Mouse (Mus musculus) MEL (cell line): ENCODE results near the gene Hoxd10. TPM values are rescaled to one million over a fixed set of nuclear protein-coding genes. Genes with fewer than 3 reads are reported as not detected.

ENCODE experiments used
- DNase-seq: peaks from one replicate; pipeline ENCODE4 v3.0.0; 2011; ENCODE audit warnings: low read depth, low spot score
- H3K27ac ChIP-seq: 2 replicates; pipeline ENCODE4 v1.5.1; 2012; ENCODE audit warnings: low read depth, mild to moderate bottlenecking, control low read depth, low read length, moderate library complexity; ENCODE audit not compliant: control insufficient read depth
- H3K27me3 ChIP-seq, 2 experiments: fragments of 150-350 bp in 1 of 2; sonication (generic) in 1 of 2; 2 replicates each; pipeline ENCODE4 v1.6.1; 2012; ENCODE audit warnings: low read length in 2 of 2, mild to moderate bottlenecking in 2 of 2, improper control_type of control experiment in 1 of 2, moderate library complexity in 1 of 2; ENCODE audit not compliant: insufficient read depth in 2 of 2, control insufficient read depth in 1 of 2
- H3K36me3 ChIP-seq, 2 experiments: 2 replicates each; pipeline ENCODE4 v1.6.1; 2012 to 2014; ENCODE audit warnings: low read length in 2 of 2, improper control_type of control experiment in 1 of 2, inconsistent platforms in 1 of 2, mild to moderate bottlenecking in 1 of 2; ENCODE audit not compliant: insufficient read depth in 2 of 2, control insufficient read depth in 1 of 2
- H3K4me1 ChIP-seq, 2 experiments: fragments of 150-350 bp in 1 of 2; sonication (generic) in 1 of 2; 2 replicates each; pipeline ENCODE4 v1.6.1; 2012; ENCODE audit warnings: low read length in 2 of 2, improper control_type of control experiment in 1 of 2, mild to moderate bottlenecking in 1 of 2; ENCODE audit not compliant: insufficient read depth in 2 of 2, control insufficient read depth in 1 of 2
- H3K4me3 ChIP-seq, 2 experiments: fragments of 150-350 bp in 1 of 2; sonication (generic) in 1 of 2; 2 replicates each; pipeline ENCODE4 v1.5.1; 2012; ENCODE audit warnings: low read depth in 2 of 2, low read length in 2 of 2, mild to moderate bottlenecking in 2 of 2, moderate library complexity in 2 of 2, control low read depth in 1 of 2, improper control_type of control experiment in 1 of 2; ENCODE audit not compliant: control insufficient read depth in 1 of 2, insufficient read depth in 1 of 2
- H3K79me2 ChIP-seq: 2 replicates; pipeline ENCODE4 v1.6.1; 2012; ENCODE audit warnings: mild to moderate bottlenecking, low read length, moderate library complexity; ENCODE audit not compliant: control insufficient read depth, poor library complexity, insufficient read depth
- H3K9ac ChIP-seq: 2 replicates; pipeline ENCODE4 v1.6.1; 2012; ENCODE audit warnings: low read depth, mild to moderate bottlenecking, control low read depth, low read length, moderate library complexity; ENCODE audit not compliant: control insufficient read depth, poor library complexity, severe bottlenecking
- H3K9me3 ChIP-seq: fragments of 150-350 bp; sonication (generic); replicated peaks from 2 replicates; pipeline ENCODE4 v1.6.1; 2012; ENCODE audit warnings: mild to moderate bottlenecking, low read length, improper control_type of control experiment, moderate library complexity; ENCODE audit not compliant: insufficient read depth
- BHLHE40 ChIP-seq: IDR thresholded peaks from 2 replicates; pipeline ENCODE4 v1.6.1; 2012; ENCODE audit warnings: low read depth, mild to moderate bottlenecking, inconsistent platforms, low read length, improper control_type of control experiment, borderline replicate concordance
- CHD1 ChIP-seq: IDR thresholded peaks from 2 replicates; pipeline ENCODE4 v1.6.1; 2012; ENCODE audit warnings: low read depth, mild to moderate bottlenecking, inconsistent platforms, low read length, improper control_type of control experiment
- CTCF ChIP-seq, 3 experiments: IDR thresholded peaks in 2 of 3; conservative IDR thresholded peaks in 1 of 3; 2 replicates each; pipeline ENCODE4 v1.5.1; 2011 to 2012; ENCODE audit warnings: low read length in 3 of 3, low read depth in 2 of 3, mild to moderate bottlenecking in 2 of 3, improper control_type of control experiment in 1 of 3, inconsistent platforms in 1 of 3, mixed read lengths in 1 of 3, moderate library complexity in 1 of 3; ENCODE audit not compliant: control insufficient read depth in 1 of 3, insufficient read depth in 1 of 3, poor library complexity in 1 of 3, severe bottlenecking in 1 of 3
- ELF1 ChIP-seq: IDR thresholded peaks from 2 replicates; pipeline ENCODE4 v1.6.1; 2014; ENCODE audit warnings: low read depth, mild to moderate bottlenecking, inconsistent platforms, low read length, improper control_type of control experiment, moderate library complexity
- ETS1 ChIP-seq: IDR thresholded peaks from 2 replicates; pipeline ENCODE4 v1.6.1; 2012; ENCODE audit warnings: low read depth, mild to moderate bottlenecking, inconsistent platforms, low read length, improper control_type of control experiment, moderate library complexity
- GATA1 ChIP-seq: IDR thresholded peaks from 2 replicates; pipeline ENCODE4 v1.6.1; 2011; ENCODE audit warnings: low read depth, low read length, improper control_type of control experiment
- JUND ChIP-seq: IDR thresholded peaks from 2 replicates; pipeline ENCODE4 v1.6.1; 2011; ENCODE audit warnings: low read depth, mild to moderate bottlenecking, improper control_type of control experiment, low read length
- MAZ ChIP-seq: IDR thresholded peaks from 2 replicates; pipeline ENCODE4 v1.6.1; 2012; ENCODE audit warnings: low read depth, mild to moderate bottlenecking, inconsistent platforms, low read length, improper control_type of control experiment
- MEF2A ChIP-seq: IDR thresholded peaks from 2 replicates; pipeline ENCODE4 v1.6.1; 2014; ENCODE audit warnings: low read depth, mild to moderate bottlenecking, inconsistent platforms, low read length, improper control_type of control experiment; ENCODE audit not compliant: poor library complexity, insufficient replicate concordance, severe bottlenecking; ENCODE audit errors: extremely low read depth
- MYB ChIP-seq: IDR thresholded peaks from 2 replicates; pipeline ENCODE4 v1.6.1; 2011; ENCODE audit warnings: mild to moderate bottlenecking, low read depth, low read length, improper control_type of control experiment
- POLR2AphosphoS2 ChIP-seq: IDR thresholded peaks from 2 replicates; pipeline ENCODE4 v1.6.1; 2011; ENCODE audit warnings: low read length, improper control_type of control experiment
- POLR2AphosphoS5 ChIP-seq: IDR thresholded peaks from 2 replicates; pipeline ENCODE4 v1.6.1; 2012; ENCODE audit warnings: low read depth, borderline replicate concordance, mild to moderate bottlenecking, inconsistent platforms, low read length, moderate library complexity, mixed read lengths
- RAD21 ChIP-seq: IDR thresholded peaks from 2 replicates; pipeline ENCODE4 v1.6.1; 2011; ENCODE audit warnings: mild to moderate bottlenecking, low read depth, low read length, improper control_type of control experiment
- RCOR1 ChIP-seq: IDR thresholded peaks from 2 replicates; pipeline ENCODE4 v1.6.1; 2012; ENCODE audit warnings: low read depth, mild to moderate bottlenecking, inconsistent platforms, low read length, improper control_type of control experiment
- SIN3A ChIP-seq: IDR thresholded peaks from 2 replicates; pipeline ENCODE4 v1.6.1; 2012; ENCODE audit warnings: low read length, improper control_type of control experiment, inconsistent platforms
- SMC3 ChIP-seq: IDR thresholded peaks from 2 replicates; pipeline ENCODE4 v1.6.1; 2011; ENCODE audit warnings: low read depth, low read length, improper control_type of control experiment
- TAL1 ChIP-seq: IDR thresholded peaks from 2 replicates; pipeline ENCODE4 v1.6.1; 2012; ENCODE audit warnings: mild to moderate bottlenecking, inconsistent platforms, low read length, moderate library complexity, mixed read lengths
- TCF12 ChIP-seq: IDR thresholded peaks from 2 replicates; pipeline ENCODE4 v1.6.1; 2014; ENCODE audit warnings: low read depth, mild to moderate bottlenecking, inconsistent platforms, low read length, improper control_type of control experiment, moderate library complexity
- UBTF ChIP-seq: IDR thresholded peaks from 2 replicates; pipeline ENCODE4 v1.6.1; 2012; ENCODE audit warnings: low read depth, mild to moderate bottlenecking, inconsistent platforms, low read length, improper control_type of control experiment, moderate library complexity, borderline replicate concordance; ENCODE audit not compliant: insufficient read depth
- USF1 ChIP-seq: IDR thresholded peaks from 2 replicates; pipeline ENCODE4 v1.6.1; 2014; ENCODE audit warnings: low read depth, mild to moderate bottlenecking, inconsistent platforms, low read length, improper control_type of control experiment, moderate library complexity
- ZNF384 ChIP-seq: IDR thresholded peaks from 2 replicates; pipeline ENCODE4 v1.6.1; 2012; ENCODE audit warnings: low read depth, mild to moderate bottlenecking, inconsistent platforms, low read length, improper control_type of control experiment
- polyA plus RNA-seq, 2 experiments: library from polyadenylated mRNA; stranded (reverse) in 1 of 2; unstranded in 1 of 2; fragments of >175 nt in 1 of 2; fragments of >200 nt in 1 of 2; gene quantifications; 2 replicates each; pipeline versions ENCODE4 v1.2.1 to v1.2.4; 2012; ENCODE audit warnings: low replicate concordance in 2 of 2, low read depth in 1 of 2; ENCODE audit not compliant: insufficient read length in 2 of 2, insufficient read depth in 1 of 2, missing spikeins in 1 of 2
- total RNA-seq: library from RNA; depleted of rRNA; stranded (reverse); fragments of 300-350 nt; gene quantifications from 2 replicates; pipeline ENCODE4 v1.2.3, GENCODE M21; 2012

The Hoxd10 gene
- total and polyA plus RNA-seq, 3 experiments, result not detected

DNA sequence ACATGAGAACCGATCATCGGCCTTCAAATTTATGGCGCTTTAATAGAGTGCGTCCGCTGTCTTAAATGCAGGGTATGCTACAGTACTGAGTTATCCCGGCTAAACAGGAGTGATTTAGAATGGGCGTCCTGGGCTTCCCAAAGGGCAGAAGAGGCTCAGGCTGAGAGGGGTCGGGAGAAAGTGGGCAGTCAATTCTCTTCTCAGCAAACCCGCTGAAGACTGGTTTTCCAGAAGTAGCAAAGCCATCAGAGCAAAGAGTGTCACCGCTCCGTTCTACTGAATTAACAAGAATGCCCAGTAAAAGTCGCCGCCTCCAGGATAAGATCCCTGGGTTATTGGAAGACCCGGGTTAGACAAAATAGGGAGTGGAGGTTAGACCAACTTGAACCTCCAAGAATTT is 48.1 kb downstream of the Hoxd10 start:
- Histone ChIP-seq H3K79me2 (no peaks in the 10 kb centered on the region), H3K27me3 (peaks cover 0 to 2% of the 10 kb centered on the region in 2 experiments; a peak in 3 of 4 replicates), H3K9ac (no peak overlapping the region), H3K36me3 (no peaks in the 10 kb centered on the region), H3K4me3 (no peak overlapping the region), H3K4me1 (no peaks in the 10 kb centered on the region), H3K27ac (no peak overlapping the region)
- no peak for TF ChIP-seq TAL1
- TF ChIP-seq MEF2A, result no peak
- no peak for TF ChIP-seq JUND
- no peak for TF ChIP-seq SIN3A
- no peak for TF ChIP-seq MAZ
- no peak for TF ChIP-seq POLR2AphosphoS5
- TF ChIP-seq, all 39 proteins: peak for 0
- no peaks in the 10 kb centered on the region for H3K9me3 ChIP-seq
- DNase-seq, result no peak

DNA sequence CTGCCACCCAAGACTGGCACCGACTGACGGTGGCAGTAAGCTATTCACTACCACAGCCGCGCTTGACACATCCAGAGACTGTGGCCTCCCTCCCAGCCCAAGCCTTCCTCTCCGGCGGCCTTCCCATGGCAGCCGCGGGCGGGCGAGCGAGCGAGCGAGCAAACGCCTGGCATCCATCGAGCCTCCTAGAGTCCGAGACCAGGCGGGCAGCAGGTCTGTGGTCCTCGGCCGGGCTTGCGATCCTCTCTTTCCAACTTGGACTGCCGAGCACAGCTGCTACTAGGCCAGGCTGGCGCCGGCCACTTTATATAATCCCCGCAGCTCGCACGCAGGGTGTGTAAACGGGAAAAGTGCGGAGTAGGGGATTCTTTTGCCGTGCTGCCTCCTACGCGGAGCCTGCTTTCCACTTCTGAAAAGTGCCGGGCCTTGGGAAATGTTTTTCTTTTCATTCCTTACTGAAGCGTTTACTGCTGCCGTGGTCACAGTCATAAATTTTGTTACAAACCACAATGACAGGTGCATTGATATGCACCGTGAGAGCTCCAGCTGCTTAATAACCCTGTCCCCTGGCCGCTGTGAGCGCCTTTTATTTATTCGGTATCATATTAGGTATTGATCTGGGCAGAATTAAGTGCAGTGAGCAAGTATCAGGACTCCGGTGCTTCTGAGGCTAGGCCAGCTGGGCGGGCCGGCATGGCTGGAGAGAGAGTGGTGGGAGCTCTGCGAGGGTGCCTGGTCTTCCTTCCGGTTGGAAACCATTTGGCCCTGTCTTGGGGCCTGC is 48.8 kb downstream of the Hoxd10 start:
- no peaks in the 10 kb centered on the region for H3K9me3 ChIP-seq
- no peaks in the 10 kb centered on the region for H3K36me3 ChIP-seq
- no peak for DNase-seq
- H3K79me2 ChIP-seq, result no peaks in the 10 kb centered on the region
- peaks cover 0 to 2% of the 10 kb centered on the region in 2 experiments; a peak in 3 of 4 replicates for H3K27me3 ChIP-seq
- H3K9ac ChIP-seq, result no peak overlapping the region
- H3K4me1 ChIP-seq, result no peaks in the 10 kb centered on the region
- H3K4me3 ChIP-seq, result no peak overlapping the region
- H3K27ac ChIP-seq, result no peak overlapping the region
- no peak for TF ChIP-seq TCF12
- TF ChIP-seq BHLHE40, result no peak
- TF ChIP-seq ZNF384, result no peak
- TF ChIP-seq GATA1, result no peak
- TF ChIP-seq UBTF, result no peak
- TF ChIP-seq SMC3, result no peak
- TF ChIP-seq RAD21, result no peak
- TF ChIP-seq RCOR1, result no peak
- no peak for TF ChIP-seq USF1
- no peak for TF ChIP-seq POLR2AphosphoS2
- no peak for TF ChIP-seq ETS1
- TF ChIP-seq ELF1, result no peak
- TF ChIP-seq MYB, result no peak
- no peak for TF ChIP-seq CHD1
- TF ChIP-seq CTCF (IDR thresholded peaks at IDR 0.05 in 2 of 3, conservative IDR thresholded peaks at IDR 0.05 in 1 of 3; ENCODE audit: control insufficient read depth in 1 of 3, insufficient read depth in 1 of 3, low read depth in 2 of 3, low read length in 3 of 3, poor library complexity in 1 of 3, severe bottlenecking in 1 of 3), result no peak
- no peak for TF ChIP-seq JUND
- TF ChIP-seq, all 39 proteins: peak for 0
